Mouse (Mus musculus): ENCODE results near the gene Ctdspl. TPM values are rescaled to one million over a fixed set of nuclear protein-coding genes. Genes with fewer than 3 reads are reported as not detected.

Ctdspl gene
- polyA plus RNA-seq (2012; rRNA removed): 14.2 and 14.7 TPM in 2 replicates

DNA sequence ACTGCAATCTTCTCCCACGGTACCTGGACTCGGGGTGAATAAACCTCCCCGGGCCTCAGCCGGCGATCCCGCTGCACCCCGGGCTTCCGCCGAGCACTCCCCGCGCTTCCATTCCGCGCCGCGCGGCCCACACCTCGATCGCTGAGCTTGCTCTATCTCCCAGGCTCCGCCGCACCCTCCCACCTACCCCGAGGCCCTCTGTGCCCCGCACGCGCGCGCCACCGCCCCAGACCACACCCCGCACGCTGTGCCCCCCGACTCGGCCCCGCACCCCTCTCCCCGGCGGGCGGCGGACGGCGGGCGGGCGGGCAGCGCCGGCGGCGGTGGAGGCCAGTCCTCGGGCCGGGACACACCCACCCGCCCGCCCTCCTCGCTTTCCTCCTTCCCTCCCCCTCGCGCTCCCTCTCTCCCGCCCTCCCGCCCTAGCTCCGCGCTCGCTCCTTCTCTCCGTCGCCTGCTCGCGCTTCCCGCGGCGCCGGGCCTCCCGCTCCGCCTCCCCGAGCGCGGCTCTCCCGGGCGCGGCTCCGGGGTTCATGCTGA is at the start of gene Ctdspl:
TSS of gene Ctdspl (plus strand) at position 343 of the 540 bp plus-strand sequence.

GRCm38 (mm10) chr9:119052154-119052944 is 126.1 kb downstream of the Ctdspl start, which contains the start of gene Vill:
Gene Vill, plus strand, starts transcription at chr9:119052778.

Other genes with a start within 250 kb of the Ctdspl start
- 3.3 and 4.2 TPM in 2 replicates for gene Vill, start 126.3 kb downstream of the Ctdspl start, polyA plus RNA-seq (2012; rRNA removed)
- 19.6 and 21.8 TPM in 2 replicates for gene Plcd1, start 167.0 kb downstream of the Ctdspl start, polyA plus RNA-seq (2012; rRNA removed)
- gene Dlec1, start 176.0 kb downstream of the Ctdspl start, polyA plus RNA-seq (2012; rRNA removed): 1.7 and 1.8 TPM in 2 replicates
- gene Acaa1b, start 230.6 kb downstream of the Ctdspl start, polyA plus RNA-seq (2012; rRNA removed): 2.4 and 3.0 TPM in 2 replicates
- gene Gm47289, start 232.7 kb downstream of the Ctdspl start, polyA plus RNA-seq (2012; rRNA removed): not detected in 2 replicates

All from central nervous system, embryonic 18 days (tissue).